Mouse (Mus musculus): ENCODE data around the gene Serbp1.

DNA sequence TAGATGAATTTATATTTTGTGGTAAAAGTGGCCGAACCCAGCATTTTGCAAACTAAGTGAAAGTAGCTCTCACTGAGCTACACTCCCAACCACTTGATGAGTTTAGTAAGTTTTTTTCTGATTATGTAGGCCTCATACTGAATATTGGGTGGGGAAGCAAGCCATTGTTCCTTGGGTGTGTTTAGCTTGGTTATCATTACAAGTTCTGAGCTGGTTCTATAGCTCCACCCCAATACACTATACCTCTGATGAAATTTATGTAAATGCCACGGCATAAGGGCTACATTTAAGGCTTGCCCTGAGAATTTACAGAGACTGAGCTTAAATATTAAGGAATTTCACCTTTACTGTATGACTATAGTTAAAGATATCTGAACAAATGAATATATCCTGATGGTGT is 31.5 kb downstream of the Serbp1 start:
- TF ChIP-seq CTCF (IDR thresholded peaks at IDR 0.05; ENCODE audit: low read depth) (no peak), EP300 (IDR thresholded peaks at IDR 0.05; ENCODE audit: low read depth) (no peak)
